Mouse (Mus musculus) stomach, embryonic 16.5 days (tissue): ENCODE results near the gene Nxph3. TPM values are rescaled to one million over a fixed set of nuclear protein-coding genes. Genes with fewer than 3 reads are reported as not detected.
A peak's percentile ranks its signal among the peaks of the same experiment; 100 is the strongest.

Experiments used
- ATAC-seq: fragments of 200-750 bp; cut with Nextera tagmentation; 2 replicates; pipeline ENCODE4 v1.8.0; 2017; ENCODE audit warnings: moderate number of reproducible peaks, moderate TSS enrichment; ENCODE audit not compliant: insufficient read depth, low FRiP score
- H3K27ac ChIP-seq: fragments of 300-500 bp; sonication (generic); 2 replicates; pipeline ENCODE4 v1.5.1; 2014; ENCODE audit warnings: low read length
- H3K27me3 ChIP-seq: fragments of 300-500 bp; sonication (generic); 2 replicates; pipeline ENCODE4 v1.6.1; 2014; ENCODE audit warnings: low read length, control low read depth, mixed read lengths; ENCODE audit not compliant: control insufficient read depth, insufficient read depth
- H3K36me3 ChIP-seq: fragments of 300-500 bp; sonication (generic); 2 replicates; pipeline ENCODE4 v1.6.1; 2014; ENCODE audit warnings: low read length; ENCODE audit not compliant: control insufficient read depth, insufficient read depth
- H3K4me1 ChIP-seq: fragments of 300-500 bp; sonication (generic); 2 replicates; pipeline ENCODE4 v1.6.1; 2014; ENCODE audit warnings: low read length, control low read depth, mixed read lengths; ENCODE audit not compliant: control insufficient read depth, insufficient read depth
- H3K4me2 ChIP-seq: fragments of 300-500 bp; sonication (generic); 2 replicates; pipeline ENCODE4 v1.6.1; 2014; ENCODE audit warnings: low read depth, low read length, mixed read lengths
- H3K4me3 ChIP-seq: fragments of 300-500 bp; sonication (generic); replicated peaks from 2 replicates; pipeline ENCODE4 v1.5.1; 2014; ENCODE audit warnings: mild to moderate bottlenecking, low read length
- H3K9ac ChIP-seq: fragments of 300-500 bp; sonication (generic); 2 replicates; pipeline ENCODE4 v1.6.1; 2014; ENCODE audit warnings: low read length
- H3K9me3 ChIP-seq: fragments of 300-500 bp; sonication (generic); replicated peaks from 2 replicates; pipeline ENCODE4 v1.6.1; 2016; ENCODE audit warnings: low read length, control low read depth; ENCODE audit not compliant: control insufficient read depth
- WGBS: fragments of 180-500 bp; shearing (Covaris S2); extraction: QIAGEN DNeasy Blood & Tissue Kit; methylation state at CpG from one replicate; pipeline ENCODE4 v1.1.7; 2014; 5-methylcytosine and 5-hydroxymethylcytosine counted together
- polyA plus RNA-seq: library from polyadenylated mRNA; unstranded; fragments of >200 nt; fragmentation: Nextera tagmentation; extraction: Ambion mirVana; gene quantifications from 2 replicates; pipeline ENCODE4 v1.2.1, GENCODE M21; 2015

Gene Nxph3
- polyA plus RNA-seq, 1 experiment from 2014 or later: 0.50 TPM

GRCm38 (mm10) chr11:95511919-95512318 lies 2.5 kb downstream of the Nxph3 start:
- no peak overlapping the region for H3K4me3 ChIP-seq
- H3K4me2 ChIP-seq: no peak overlapping the region
- 76% methylated on average over 1 of the region's 1 CpGs for WGBS
- no peaks in the 10 kb centered on the region for H3K36me3 ChIP-seq
- peaks cover 28% of the 10 kb centered on the region for H3K4me1 ChIP-seq
- no peak overlapping the region for H3K27ac ChIP-seq
- peaks cover 35% of the 10 kb centered on the region for H3K27me3 ChIP-seq
- ATAC-seq: no peak
- no peak overlapping the region for H3K9ac ChIP-seq
- H3K9me3 ChIP-seq: no peaks in the 10 kb centered on the region

GRCm38 (mm10) chr11:95510631-95511030 lies 3.7 kb downstream of the Nxph3 start:
- Histone ChIP-seq H3K4me1 (peaks cover 23% of the 10 kb centered on the region), H3K36me3 (no peaks in the 10 kb centered on the region), H3K9me3 (no peaks in the 10 kb centered on the region), H3K4me3 (no peak overlapping the region), H3K9ac (no peak overlapping the region), H3K27ac (no peak overlapping the region), H3K4me2 (no peak overlapping the region), H3K27me3 (peaks cover 29% of the 10 kb centered on the region)
- ATAC-seq: no peak
- WGBS: 89% methylated on average over 12 of the region's 12 CpGs

- H3K9me3 ChIP-seq: no peaks in the 10 kb centered on the region
- H3K4me3 ChIP-seq: no peak overlapping the region
- no peaks in the 10 kb centered on the region for H3K36me3 ChIP-seq
- no peak overlapping the region for H3K27ac ChIP-seq
- peaks cover 14% of the 10 kb centered on the region for H3K4me1 ChIP-seq
- 73% methylated on average over 6 of the region's 6 CpGs for WGBS
- peaks cover 18% of the 10 kb centered on the region for H3K27me3 ChIP-seq
- ATAC-seq: no peak
- no peak overlapping the region for H3K4me2 ChIP-seq
- H3K9ac ChIP-seq: no peak overlapping the region
Observed at GRCm38 (mm10) chr11:95509126-95509717, 5.1 kb downstream of the Nxph3 start.

- Histone ChIP-seq H3K4me1 (peaks cover 10% of the 10 kb centered on the region), H3K27me3 (peaks cover 11% of the 10 kb centered on the region), H3K27ac (no peak overlapping the region), H3K36me3 (no peaks in the 10 kb centered on the region), H3K4me3 (peak overlapping the region; percentile 23; the same call in 1 of the 2 replicates), H3K9me3 (no peaks in the 10 kb centered on the region), H3K4me2 (peak overlapping the region; percentile 41), H3K9ac (no peak overlapping the region)
- ATAC-seq: peak; percentile 38; the same call in 1 of the 2 replicates
- 31% methylated on average over 13 of the region's 13 CpGs for WGBS
Observed at GRCm38 (mm10) chr11:95508211-95508926, 6.0 kb downstream of the Nxph3 start.

GRCm38 (mm10) chr11:95507785-95508184 lies 6.6 kb downstream of the Nxph3 start:
- 70% methylated on average over 5 of the region's 5 CpGs for WGBS
- H3K4me2 ChIP-seq: no peak overlapping the region
- no peak overlapping the region for H3K9ac ChIP-seq
- ATAC-seq: no peak
- no peaks in the 10 kb centered on the region for H3K9me3 ChIP-seq
- no peaks in the 10 kb centered on the region for H3K36me3 ChIP-seq
- H3K27me3 ChIP-seq: 0 out of 2 replicates have a peak, but pooled peaks cover 6% of the 10 kb centered on the region
- H3K4me1 ChIP-seq: peaks cover 10% of the 10 kb centered on the region
- no peak overlapping the region for H3K27ac ChIP-seq
- no peak overlapping the region for H3K4me3 ChIP-seq

GRCm38 (mm10) chr11:95507041-95507716 lies 7.2 kb downstream of the Nxph3 start:
- Histone ChIP-seq H3K4me2 (no peak overlapping the region), H3K9ac (no peak overlapping the region), H3K27ac (no peak overlapping the region), H3K9me3 (no peaks in the 10 kb centered on the region), H3K4me1 (peaks cover 10% of the 10 kb centered on the region), H3K4me3 (no peak overlapping the region), H3K36me3 (no peaks in the 10 kb centered on the region), H3K27me3 (0 out of 2 replicates have a peak, but pooled peaks cover under 1% of the 10 kb centered on the region)
- 46% methylated on average over 12 of the region's 12 CpGs for WGBS
- ATAC-seq: no peak

GRCm38 (mm10) chr11:95504271-95504731 lies 10.1 kb downstream of the Nxph3 start:
- Histone ChIP-seq H3K9me3 (no peaks in the 10 kb centered on the region), H3K9ac (no peak overlapping the region), H3K4me2 (no peak overlapping the region), H3K27me3 (no peaks in the 10 kb centered on the region), H3K36me3 (no peaks in the 10 kb centered on the region), H3K4me3 (no peak overlapping the region), H3K4me1 (peaks cover 10% of the 10 kb centered on the region), H3K27ac (no peak overlapping the region)
- no peak for ATAC-seq
- 68% methylated on average over 6 of the region's 6 CpGs for WGBS

GRCm38 (mm10) chr11:95503581-95504180 lies 10.7 kb downstream of the Nxph3 start:
- Histone ChIP-seq H3K9me3 (no peaks in the 10 kb centered on the region), H3K27ac (peak overlapping the region; percentile 16; the same call in 1 of the 2 replicates), H3K4me3 (no peak overlapping the region), H3K9ac (no peak overlapping the region), H3K36me3 (no peaks in the 10 kb centered on the region), H3K27me3 (no peaks in the 10 kb centered on the region), H3K4me2 (no peak overlapping the region), H3K4me1 (peaks cover 5% of the 10 kb centered on the region)
- 41% methylated on average over 10 of the region's 10 CpGs for WGBS
- ATAC-seq: 0 out of 2 replicates have a peak, but pooled peaks have one; percentile 18
